Mouse (Mus musculus) kidney, postnatal 4 days (tissue): ENCODE measurements around the gene Srrt.
A peak's percentile ranks its signal among the peaks of the same experiment; 100 is the strongest.

Source experiments
- DNase-seq, 2 experiments: peaks; one replicate each; pipeline ENCODE4 v3.0.0; 2021; ENCODE audit warnings: mixed read lengths in 2 of 2

Gene Srrt

DNA sequence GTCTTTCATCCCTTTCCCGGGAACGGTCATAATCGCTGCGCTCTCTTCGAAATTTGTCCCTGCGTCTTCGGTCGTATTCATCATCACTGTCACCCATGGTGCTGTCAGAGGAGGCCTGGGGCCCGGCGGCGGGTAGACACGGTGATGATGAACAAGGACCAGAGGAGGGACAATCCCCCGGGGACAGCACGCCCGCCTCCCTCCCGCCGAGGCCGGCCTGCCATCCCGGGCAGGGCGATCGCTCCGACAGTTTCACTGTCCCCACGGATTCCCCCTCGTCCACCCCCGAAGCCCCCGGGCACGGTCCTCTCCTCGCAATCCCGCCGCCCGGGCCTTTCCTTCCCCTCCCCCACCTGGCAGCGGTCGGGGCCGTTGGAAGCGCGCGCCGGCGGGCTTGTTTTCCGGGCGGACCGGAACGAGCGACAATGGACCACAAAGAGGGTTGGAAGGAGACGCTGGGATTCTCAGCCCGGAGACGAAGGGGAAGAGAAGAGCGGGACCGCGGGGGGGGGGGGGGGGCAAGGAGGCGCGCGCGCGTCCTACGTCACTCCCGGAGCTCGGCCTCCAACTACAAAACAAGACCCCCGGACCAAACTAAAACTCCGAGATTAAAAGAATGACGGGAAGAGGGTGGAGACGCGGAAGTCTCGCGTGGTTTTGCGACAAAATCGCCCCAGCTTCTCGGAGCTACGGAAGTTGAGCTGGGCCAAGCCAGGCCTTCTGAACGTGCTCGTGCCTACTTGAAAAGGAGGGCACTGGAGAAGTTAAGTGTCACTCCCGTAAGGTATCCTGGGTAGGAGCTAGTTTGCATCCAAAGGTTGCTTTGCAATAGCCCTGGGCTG is at the start of gene Srrt:
Gene Srrt (minus strand): TSS at position 604 of the 842 bp plus-strand sequence.
- peak; percentile 93 to 96 for DNase-seq

DNA sequence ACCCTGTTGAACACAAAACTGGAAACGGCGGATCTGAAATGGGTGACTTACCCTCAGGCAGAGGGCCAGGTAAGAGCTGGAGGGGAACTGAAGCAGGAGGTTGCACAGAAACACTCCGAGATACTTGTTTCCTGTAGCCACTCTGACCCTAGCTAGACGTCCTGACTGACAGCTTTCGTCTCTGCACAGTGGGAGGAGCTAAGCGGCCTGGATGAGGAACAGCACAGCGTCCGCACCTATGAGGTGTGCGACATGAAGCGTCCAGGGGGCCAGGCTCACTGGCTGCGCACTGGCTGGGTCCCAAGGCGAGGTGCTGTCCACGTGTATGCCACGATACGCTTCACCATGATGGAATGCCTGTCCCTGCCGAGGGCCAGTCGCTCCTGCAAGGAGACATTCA is 46.6 kb upstream of the Srrt start:
- no peak for DNase-seq

DNA sequence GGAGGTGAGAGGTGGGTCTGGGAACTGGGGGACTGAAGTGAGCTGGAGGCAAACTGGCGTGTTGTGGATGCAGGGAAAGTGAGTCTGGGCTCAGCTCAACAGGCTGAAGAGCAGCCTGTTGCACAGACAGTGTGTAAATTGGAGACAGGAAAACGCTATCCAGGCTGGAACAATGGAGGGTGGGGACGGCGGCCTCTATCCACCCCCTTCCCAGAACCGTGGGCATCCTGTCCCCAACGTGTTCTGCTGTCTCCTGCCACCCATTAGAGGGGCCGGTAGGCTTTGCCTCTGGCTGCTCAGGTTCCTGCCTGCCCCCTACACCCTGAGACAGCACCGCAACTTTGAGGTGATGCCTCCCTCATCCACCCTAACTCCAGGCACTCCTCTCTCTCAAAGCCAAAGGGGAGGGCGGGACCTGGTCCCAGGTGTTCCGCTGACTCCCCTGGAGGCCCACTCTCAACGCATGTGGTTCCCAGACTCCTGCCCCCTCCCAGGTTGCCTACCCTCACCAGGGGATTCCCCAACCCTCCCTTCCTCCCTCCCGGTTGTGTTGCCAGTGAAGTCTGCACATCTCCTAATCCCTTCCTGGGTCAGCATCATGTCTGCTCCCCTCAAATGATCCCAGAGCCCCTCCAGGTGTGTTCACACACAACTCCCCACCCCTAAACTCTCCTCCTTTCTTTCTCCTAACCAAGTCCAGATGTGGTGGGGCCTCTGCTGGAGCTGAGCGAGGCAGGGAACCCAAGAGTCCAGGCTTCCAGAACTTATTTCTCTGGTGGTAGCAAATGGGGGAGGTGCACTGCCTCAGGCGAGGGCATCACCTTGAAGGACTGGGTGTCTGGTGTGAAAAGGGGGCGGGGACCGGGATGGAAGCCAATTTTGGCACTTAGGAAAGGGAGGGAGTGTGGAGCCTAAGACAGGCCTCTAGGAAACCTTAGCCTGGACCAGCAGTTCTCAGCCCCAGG is 44.8 kb upstream of the Srrt start:
- peak; percentile 77 to 81 for DNase-seq

DNA sequence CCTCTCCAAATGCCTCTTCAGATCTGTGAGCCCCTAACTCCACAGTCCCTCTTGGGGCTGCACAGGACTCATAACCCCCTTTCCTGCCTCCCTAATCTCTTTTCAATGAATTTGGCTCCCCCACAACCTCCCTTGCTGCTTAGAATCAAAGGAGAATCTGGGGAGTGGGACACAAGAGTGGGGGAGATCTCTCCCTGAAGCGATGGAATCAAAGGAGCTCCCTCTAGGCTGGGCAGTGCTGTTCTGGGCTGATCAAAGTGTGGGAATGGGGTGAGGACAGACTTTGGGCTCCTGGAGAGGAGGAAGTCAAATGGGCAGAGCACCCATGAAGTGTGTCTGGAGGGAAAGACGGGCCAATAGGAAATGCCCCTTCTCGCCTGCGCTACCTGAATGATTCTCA is 43.9 kb upstream of the Srrt start:
- DNase-seq: peak in 1 of 2 experiments; percentile 20

DNA sequence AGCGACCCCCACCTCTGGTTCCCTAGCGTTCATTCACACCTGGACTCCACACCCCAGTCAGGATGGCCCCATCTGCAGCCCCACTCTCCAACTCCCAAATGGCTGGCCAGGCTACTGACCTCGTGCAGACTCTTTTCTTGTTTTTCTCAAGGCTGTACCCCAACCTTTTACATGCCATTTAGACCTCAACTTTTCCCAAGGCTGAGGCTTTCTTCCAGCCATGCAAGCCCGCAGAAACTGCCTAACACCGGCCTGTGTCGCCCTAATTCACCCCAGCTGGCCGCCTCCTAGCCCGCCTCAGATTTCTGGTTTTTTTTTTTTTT is 43.5 kb upstream of the Srrt start:
- DNase-seq: peak in 1 of 2 experiments; percentile 37

DNA sequence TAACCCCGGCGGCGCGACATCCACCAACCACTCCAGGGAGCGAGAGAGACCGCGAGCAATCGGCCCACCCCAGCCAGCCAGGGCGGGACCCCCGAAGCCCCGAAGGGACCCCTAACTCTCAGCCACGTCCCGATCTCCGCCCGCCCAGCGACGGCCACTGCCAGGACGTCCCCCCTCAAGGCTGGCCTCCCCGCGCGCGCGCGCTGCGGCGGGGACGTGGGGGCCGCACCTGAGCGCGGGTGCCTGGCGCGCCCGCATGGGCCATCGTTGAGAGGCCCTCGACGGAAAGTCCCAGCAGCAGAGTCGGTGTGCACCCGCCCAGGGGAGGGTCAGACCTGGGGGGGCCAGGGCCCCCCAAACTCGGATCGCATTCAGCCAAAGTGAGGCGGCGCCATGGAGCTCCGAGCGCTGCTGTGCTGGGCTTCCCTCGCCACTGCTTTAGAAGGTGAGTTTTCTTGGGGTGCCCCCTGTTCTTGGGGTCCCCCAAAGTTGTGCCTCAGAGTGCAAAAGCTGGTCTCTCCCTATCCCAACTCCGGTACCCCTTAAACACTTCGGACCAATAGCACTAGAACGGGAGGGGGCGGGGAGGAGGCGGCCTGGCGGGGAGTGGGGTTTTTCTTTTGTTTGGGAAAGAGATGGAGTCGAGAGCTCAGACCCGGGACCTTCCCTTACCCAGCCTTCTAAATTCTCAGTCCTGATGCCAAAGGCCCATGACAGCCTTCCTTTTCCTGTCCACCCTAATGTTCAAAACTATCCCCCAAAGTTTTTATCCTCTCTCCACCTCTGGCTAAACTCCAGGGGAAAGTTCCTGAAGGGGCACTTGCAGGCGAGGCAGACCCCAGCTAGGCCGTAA is 43.0 kb upstream of the Srrt start:
- DNase-seq: peak; percentile 43 to 52

DNA sequence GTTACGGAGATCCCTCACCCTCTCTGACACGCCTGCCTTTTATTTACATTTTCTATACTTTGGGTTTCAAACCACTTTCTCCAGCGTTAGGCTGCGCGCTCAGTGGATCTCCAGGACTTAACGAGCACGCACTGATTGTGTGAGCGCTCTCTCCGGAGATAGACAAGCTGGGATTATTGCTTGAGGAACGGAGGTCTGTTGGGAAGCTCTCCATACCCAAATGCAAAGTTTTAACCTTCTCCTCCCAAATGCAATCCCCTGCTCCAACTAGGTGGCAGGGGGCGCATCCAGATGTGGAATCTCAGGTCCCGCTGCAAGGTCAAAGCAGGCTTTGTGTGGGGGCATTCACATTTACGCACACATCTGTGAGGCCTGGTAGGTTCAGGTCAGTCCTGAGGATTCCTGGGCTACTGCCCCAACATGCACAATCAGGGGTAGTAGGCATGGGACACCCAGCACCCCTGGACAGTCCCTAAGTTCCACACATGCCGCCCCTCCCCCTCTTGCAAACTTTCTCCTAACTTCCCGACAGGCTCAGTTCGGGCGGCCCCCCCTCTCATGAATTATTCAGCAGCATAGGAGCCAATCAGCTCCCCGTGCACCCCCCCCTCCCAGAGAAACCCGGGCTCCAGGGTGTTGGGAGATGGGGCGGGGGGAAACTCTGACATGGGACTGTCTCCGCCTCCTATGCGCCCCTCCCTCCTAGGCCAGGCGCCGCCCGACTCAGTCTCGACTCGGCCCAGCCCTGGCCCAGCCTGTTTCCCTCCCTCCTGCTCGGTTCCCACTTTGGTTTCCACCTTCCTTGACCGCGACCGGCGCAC is 42.1 kb upstream of the Srrt start, which contains the start of gene Ephb4:
Gene Ephb4 (plus strand): TSS at position 726 of the 821 bp plus-strand sequence.
- peak; percentile 96 to 99 for DNase-seq

DNA sequence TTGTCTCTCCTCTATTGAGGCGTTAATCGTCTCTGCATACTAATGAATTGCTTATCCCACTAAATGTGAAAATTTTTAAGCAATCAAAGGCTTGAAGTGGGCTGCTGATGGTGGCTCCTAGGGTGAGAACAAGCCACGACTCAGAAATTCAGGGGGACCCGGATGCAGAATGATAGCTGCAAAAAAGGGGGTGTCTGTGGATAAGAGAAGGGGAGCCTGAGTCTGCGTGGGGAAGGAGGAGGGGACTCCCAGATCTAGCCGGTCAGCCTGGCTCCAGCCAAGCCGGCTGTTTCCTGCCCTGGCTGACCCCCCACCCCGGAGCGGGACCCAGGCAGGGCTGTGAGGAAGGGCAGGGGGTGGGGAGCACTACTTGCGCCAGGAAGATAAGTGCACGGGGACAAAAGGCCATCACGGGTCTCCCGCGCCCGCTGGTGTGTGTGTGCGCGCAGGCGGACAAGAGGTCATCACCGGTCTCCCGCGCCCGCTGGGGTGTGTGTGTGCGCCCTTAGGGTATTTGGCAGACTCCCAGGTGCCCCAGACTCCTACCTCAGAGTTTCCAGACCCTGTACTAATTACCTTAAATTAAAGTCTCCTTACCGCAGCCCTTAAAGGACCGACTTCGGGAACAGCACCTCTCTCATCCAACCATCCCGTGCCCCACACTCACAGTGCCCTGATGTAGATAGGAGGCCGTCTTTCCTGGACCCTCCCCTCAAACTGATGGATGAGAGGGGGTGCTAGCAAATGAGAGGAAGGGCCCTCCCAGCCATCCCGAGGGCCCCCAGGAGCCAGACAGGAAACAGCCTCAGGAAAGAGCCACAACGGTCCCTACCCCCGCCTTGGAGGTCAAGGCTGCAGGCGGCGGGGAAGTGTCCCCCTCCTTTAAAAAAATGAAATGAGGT is 41.3 kb upstream of the Srrt start:
- peak; percentile 84 to 92 for DNase-seq

DNA sequence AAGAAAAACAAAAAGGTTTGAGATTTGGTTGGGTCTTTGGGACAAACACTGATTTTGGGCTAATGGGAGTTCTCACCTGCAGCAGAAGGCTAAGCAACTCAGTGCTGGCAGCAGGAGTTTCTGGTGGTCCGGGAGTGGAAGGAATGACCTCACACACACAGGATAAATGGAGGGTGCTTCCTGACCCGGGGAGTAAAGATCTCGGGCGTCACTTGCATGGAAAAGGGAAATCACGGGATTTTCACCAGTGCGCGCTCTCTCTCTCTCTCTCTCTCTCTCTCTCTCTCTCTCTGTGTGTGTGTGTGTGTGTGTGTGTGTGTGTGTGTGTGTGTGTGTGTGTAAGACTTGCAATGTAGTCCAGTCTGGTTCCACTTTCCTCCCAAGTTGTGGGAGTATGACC is 40.4 kb upstream of the Srrt start:
- DNase-seq: peak; percentile 29 to 53

DNA sequence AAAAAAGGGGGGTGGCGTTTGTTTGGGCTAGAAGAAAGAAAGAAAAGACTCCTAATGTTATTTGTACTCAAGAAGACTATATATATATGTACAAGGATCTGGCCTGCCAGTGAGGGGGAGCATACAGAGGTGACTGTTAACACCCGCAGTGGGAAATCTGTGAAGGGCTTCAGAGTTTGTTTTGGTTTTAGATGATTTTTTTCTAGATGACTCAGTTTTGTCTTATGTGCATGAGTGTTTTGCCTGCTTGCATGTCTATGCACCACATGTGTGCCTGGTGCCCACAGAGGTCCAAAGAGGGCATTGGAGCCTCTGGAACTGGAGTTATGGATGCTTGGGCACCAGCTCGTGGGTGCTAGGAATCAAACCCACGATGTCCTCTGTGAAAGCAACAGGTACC is 39.5 kb upstream of the Srrt start:
- no peak for DNase-seq

DNA sequence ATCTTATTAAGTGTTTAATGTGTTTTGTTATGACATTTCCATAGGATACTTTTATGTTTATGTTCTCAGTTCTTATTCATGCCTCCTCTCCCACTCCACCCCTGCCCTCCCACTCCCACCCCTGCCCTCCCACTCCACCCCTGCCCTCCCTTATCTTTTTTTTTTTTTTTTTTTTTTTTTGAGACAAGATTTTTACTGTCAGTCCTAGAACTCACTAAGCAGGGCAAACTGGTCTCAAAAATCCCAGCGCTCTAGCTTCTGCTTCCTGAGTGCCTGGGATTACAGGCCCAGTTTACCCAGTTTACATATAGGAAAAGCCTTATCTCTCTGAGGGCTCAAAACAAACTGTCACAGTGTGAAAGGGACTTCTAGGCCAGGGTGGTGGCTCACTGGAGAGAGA is 38.9 kb upstream of the Srrt start:
- no peak for DNase-seq

DNA sequence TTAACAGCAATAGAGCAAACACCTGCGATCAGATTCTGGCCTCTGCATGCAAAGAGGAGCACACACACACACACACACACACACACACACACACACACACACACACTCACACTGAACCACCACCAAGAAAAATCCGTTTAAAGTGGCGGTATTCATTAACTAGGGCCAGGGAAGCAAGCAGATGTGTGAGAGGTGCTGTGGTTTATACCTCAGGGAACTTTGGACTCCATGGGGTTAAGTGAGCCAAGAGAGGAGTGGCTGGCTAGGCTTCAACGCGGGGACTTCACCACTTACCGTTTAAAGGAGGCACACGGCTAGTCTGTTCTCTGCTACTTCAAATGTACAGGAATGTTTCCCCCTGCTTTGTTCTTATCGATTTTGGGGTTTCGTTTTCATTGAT is 38.3 kb upstream of the Srrt start:
- peak; percentile 45 to 73 for DNase-seq

DNA sequence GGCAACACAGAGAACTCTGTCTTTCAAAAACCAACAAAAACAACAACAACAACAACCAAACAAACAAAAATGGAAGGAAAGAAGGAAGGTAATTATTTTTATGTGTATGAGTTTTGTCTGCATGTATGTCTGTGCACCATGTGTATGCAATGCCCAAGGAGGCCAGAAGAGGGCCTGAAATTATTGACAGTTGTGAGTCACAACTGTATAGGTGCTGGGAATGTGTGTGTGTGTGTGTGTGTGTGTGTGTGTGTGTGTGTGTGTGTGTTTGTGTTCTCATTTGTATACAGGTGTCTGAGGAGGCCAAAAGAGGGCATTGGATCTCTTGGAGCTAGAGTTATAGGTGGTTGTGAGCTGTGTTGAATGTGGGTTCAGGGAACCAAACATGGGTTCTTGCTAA is 36.4 kb upstream of the Srrt start:
- DNase-seq: peak in 1 of 2 experiments; percentile 29

DNA sequence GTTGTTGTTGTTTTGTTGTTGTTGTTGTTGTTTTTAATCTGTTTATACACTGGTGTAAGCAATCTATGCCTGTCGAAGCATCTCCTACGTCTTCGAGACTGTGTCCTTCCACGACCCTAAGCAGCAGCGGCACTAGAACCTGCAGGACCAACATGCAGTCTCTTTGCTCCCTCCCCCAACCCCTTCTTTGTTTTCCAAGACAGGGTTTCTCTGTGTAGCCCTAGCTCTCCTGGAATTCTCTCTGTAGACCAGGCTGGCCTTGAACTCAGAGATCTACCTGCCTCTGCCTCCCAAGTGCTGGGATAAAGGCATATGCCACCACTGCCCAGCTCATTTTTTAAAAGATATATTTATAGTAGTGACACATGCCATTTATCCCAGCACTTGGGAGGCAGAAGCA is 35.9 kb upstream of the Srrt start:
- no peak for DNase-seq

DNA sequence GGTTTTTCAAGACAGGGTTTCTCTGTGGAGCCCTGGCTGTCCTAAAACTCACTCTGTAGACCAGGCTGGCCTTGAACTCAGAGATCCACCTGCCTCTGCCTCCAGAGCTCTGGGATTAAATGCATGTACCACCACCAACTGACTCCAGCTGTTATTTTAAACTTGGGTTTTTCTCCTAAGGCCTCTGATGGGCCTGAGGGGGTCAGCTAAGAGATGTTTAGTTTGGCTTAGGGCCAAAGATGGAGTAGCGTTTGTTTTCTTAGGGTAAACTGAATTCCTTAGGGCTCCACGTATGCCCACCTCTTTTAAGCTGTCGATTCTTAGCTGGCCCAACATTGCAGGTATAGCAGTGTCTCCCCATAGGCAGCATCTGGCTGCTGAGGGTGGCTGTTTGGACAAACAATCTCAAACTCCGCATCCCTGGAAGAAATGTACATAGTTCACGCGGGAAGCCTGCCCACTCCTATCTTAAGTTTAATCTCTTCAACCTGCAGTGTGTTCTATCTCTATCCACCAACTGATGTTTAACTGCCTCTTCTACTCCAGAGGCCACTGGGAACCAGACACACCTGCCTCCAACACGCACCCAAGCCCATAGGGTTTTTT is 35.0 kb upstream of the Srrt start:
- DNase-seq: no peak

DNA sequence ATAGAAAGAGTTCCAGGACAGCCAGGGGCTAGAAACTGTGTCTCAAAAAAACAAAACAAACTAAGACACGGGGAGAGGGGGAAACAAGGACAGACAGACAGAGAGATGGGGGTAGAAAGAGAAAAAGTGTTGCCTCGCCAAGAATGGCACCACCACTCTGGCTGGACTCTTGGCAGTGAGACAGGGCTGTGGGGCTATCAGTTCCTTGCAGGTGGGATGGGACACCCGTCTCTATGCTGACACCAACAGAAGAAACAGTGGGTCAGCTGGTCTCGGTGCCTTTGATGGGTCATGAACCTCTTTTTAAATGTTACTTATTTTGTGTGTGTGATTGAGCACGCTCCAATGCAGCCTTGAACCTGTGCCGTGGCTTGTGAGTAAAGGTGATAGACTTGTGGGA is 32.7 kb upstream of the Srrt start:
- DNase-seq: no peak

DNA sequence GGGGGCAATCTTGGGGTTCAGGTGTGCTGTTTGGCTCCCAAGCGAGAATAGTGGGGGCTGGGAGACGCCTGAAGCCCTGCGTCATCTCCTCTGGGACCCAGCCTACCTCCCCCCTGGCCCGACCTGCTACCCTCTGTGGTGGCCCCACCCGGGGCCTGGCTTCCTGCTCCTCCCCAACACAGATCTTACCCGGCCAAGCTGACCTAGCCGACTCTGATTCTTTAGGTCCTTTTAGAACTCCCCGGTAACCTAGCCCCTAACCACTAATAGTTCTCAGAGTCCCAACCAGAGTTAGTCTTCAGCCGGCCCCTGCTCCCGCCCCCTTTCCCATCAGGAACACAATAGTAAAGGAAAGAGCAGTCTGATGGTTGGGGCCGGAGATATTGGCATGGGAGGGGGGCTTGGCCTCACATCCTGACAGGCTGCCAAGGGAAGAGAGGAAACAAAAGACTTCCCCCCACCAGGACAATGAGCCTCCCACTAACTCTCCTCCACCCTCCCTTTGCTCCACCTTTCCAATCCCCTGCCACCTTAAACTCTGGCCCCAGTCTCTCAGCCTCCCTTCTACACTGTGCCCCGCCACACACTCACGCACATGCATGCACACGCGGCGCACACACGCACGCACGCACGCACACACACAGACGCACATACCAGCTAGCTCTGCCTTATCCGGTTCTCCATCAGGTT is 32.0 kb upstream of the Srrt start:
- DNase-seq: peak; percentile 62 to 76

DNA sequence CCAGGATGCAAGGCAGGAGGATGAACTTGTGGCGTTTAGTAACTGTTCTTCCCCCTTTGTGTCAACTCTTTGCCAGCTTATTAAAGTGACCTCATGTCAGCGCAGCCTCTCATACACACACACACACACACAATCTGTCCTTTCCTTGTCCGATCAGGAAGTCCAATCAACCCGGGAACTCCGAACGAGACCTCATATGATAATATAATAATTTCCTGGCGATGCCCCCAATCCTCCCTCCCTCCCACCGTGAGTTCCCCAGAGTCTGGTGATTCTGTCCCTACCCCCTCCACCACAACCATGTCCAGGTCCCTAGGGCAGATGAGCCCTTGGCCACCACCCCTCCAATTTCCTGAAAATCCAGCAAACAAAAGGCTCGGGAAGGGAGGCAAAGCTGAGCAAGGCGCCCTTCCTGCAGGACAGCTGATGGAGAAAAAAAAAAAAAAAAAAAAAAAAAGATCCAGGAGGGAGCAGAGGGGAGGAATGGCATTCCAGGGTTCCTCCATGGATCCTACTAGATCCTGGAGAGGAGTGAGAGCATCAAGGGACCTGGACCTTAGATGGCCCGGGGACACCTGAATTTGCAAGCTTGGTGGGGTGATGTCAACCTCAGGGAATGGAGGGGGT is 31.3 kb upstream of the Srrt start:
- DNase-seq: peak; percentile 64 to 74

DNA sequence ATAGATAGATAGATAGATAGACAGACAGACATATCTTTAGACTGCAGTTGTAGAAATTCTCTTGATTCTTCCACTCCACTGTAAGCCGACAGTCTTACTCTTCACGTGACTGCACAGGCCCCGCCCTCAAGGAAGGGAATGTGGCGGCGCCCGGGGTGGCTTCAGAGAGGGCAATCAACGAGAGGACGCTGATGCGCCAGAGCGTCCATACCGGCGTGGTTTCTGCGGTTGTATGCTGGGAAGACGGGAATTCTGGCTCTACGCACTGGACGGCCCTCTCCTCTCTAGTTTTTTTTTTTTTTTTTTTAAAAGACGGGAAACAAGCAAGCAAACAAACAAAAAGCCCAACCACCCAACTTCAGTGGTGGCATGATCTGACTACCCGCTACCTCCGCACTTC is 30.8 kb upstream of the Srrt start:
- DNase-seq: peak; percentile 94 to 96
